Mouse (Mus musculus) forelimb bud, embryonic 11.5 days (tissue): ENCODE results near the gene Fbxo11.
"Not testable (repeated sequence)": the region's sequence is repeated elsewhere in the genome, so short reads cannot be mapped to it uniquely, and the experiment has no call there.

Experiments used
- DNase-seq: peaks from one replicate; pipeline ENCODE4 v3.0.0-alpha.2; 2012; ENCODE audit warnings: low read depth, low spot score

Fbxo11 gene

GRCm38 (mm10) chr17:88067202-88067901, 2.3 kb upstream of the Fbxo11 start:
- DNase-seq: no peak

GRCm38 (mm10) chr17:88066799-88067198, 1.7 kb upstream of the Fbxo11 start:
- DNase-seq: no peak

DNA sequence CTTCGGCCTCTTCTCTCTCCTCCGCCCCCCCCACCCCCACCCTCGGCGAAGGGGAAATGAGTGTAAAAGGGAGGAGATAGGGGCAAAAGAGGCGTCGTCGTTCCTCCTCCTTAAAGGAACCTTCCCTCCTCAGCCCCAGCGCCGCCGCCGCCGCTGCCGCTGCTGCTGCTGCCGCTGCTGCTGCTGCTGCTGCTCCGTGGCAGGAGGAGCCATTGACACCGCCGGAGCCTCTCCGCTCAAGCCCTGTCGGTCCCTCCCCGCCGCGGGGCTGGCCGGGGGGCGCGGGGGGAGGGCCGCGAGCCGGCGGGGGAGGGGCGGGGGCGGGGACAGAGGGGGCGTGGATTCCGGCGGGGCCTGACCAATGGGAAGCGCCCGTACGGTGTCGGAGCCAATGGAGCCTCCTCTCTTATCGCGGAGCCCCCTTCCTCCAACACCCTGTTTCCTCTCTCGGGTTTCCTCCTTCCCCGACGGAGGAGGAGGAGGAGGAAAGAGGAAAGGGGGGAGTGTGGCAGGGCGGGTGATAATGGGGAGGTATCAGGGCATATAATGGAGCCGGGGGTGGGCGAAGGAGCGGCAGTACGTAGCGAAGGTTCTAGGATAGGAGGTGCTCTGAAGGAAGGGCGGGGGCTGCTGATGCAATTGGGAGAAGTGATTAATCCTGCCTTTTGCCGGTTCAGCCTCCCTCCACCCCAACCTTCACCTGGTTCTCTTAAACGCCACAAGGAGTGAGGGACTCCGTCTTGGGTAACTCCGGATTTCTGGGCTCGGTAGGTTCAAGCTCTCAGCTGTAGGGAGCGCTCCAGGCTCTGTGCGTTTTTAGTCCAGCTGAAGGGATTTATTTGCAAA, 933 bp upstream of the Fbxo11 start:
- peak; percentile 94 for DNase-seq

DNA sequence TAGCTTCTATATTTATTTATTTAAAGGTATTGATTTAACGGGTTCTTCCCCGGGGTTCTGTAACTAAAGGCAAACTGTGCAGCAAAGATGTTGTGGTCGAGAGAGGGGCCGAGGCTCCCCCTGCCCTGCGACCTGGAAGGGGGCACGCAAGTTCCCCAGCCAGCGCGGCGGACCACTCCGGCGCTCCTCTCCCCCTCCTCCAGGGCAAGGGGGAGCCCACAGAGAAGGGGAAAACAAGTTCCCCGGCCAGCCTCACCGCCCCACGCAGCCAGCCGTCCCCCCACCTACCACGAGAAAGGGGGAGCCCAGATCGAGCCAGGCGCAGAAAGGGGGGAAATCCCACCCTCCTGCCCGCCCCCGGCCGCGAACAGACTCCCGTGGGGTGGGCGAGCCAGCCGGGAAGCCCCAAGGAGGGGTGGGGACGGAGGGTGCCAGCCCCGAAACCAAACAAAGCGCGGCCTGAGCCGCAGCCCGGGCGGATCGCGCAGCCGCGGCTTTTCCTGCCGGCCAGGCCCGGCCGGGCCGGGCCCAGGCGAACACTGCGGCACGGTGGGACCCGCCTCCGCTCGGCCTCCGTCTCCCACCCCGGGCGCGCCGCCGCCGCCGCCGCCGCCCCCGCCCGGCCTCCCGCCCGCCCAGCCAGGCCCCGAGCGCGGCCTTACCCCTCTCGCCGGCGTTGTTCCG, 602 bp downstream of the Fbxo11 start:
- DNase-seq: peak; percentile 28

DNA sequence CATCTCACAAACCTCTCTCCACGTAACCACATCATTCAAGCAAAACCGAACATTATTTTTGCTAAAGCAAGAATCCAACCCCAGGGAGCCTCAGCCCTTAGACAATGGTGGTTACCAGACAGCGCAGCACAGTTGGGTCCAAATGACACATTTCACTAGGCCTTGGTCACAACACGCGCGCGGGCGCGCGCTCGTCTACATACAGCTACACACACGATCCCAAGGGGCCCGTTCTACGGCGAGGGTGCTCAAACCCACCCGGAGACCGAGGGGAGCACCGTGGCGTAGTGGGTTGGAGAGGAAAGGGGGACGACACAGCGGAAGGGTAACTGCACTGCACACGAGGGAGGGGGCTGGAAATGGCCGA, 1.1 kb downstream of the Fbxo11 start:
- DNase-seq: peak; percentile 57

- no peak for DNase-seq
These were observed 2.1 kb downstream of the Fbxo11 start for GRCm38 (mm10) chr17:88062860-88063580.

DNA sequence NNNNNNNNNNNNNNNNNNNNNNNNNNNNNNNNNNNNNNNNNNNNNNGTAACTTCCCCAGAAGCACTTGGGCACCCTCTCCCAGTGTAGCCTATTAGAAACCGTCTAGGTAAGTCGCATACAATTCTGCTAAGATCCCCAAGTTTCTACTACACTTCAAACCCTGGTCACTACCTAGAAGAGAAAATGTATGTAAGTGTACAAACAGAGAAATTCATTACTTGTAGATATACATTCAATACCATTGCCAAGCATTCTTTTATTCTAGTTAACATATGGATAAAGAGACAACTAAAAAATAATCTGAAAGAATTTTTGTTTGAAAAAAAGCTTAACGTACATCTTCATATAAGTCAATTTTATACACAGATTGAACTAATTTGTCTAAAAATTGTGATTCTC, 3.1 kb downstream of the Fbxo11 start:
- no peak for DNase-seq

DNA sequence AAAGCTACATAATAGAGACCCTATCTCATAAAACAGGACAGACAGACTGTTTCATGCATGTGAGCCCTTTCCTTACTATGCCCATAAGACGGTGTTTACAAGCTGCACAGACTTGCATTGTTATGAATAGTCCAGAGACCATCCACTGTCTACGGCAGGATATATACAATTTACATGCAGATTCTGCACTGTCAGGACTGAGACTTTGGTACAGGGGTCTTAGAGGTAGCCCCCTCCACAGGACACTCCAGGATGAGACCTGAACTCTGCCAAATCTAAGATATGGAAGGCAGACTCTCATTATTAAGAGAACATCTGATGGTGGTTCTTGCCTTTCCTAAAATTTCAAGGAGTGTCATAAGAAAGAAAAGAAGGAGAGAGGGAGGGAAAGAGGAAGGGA, 6.8 kb downstream of the Fbxo11 start:
- no peak for DNase-seq

- no peak for DNase-seq
These were observed 7.2 kb downstream of the Fbxo11 start for GRCm38 (mm10) chr17:88057846-88058245.

- no peak for DNase-seq
These were observed 13.4 kb downstream of the Fbxo11 start for GRCm38 (mm10) chr17:88051679-88052078.

- no peak for DNase-seq
These were observed 14.2 kb downstream of the Fbxo11 start for GRCm38 (mm10) chr17:88050892-88051291.

DNA sequence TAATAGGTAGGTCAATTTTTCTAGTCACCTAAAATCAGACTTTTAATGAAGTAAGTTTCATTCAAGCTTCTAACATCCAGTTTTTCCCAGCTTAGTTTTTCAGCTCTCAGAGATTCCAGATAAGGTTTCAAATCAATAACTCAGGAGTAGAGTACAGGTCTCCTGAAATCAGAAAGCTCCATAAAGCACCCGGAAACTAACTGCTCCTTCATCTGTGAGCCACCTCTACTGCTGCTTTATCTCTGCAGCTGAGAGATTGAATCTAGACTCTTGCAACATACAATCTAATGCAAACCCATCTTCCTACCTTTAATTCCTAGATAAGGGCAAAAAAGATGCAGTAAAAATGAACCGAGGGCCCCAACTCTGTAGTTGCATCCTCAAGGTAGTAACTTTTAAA, 14.8 kb downstream of the Fbxo11 start:
- no peak for DNase-seq

- no peak for DNase-seq
These were observed 22.7 kb downstream of the Fbxo11 start for GRCm38 (mm10) chr17:88042099-88043086.

GRCm38 (mm10) chr17:88040810-88041209, 24.3 kb downstream of the Fbxo11 start:
- no peak for DNase-seq

GRCm38 (mm10) chr17:88034418-88034817, 30.7 kb downstream of the Fbxo11 start:
- no peak for DNase-seq

DNA sequence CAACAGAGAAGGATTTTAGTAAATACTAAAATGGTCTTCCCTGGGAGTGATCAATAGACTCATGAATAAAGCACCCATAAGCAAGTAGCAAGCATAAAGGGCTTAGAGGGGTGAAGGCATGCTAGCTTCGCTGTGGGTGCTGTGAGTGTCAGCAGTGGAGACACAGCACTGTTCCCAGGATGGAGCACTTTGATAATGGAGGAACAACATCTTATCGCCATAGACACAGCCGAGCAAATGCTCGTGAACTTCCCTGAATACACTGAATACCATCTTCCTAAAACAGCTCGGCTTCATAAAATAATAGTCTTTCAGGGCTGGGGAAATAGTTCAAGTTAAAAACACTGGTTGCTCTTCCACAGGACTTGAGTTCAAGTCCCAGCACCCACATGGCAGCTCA, 33.3 kb downstream of the Fbxo11 start:
- no peak for DNase-seq

DNA sequence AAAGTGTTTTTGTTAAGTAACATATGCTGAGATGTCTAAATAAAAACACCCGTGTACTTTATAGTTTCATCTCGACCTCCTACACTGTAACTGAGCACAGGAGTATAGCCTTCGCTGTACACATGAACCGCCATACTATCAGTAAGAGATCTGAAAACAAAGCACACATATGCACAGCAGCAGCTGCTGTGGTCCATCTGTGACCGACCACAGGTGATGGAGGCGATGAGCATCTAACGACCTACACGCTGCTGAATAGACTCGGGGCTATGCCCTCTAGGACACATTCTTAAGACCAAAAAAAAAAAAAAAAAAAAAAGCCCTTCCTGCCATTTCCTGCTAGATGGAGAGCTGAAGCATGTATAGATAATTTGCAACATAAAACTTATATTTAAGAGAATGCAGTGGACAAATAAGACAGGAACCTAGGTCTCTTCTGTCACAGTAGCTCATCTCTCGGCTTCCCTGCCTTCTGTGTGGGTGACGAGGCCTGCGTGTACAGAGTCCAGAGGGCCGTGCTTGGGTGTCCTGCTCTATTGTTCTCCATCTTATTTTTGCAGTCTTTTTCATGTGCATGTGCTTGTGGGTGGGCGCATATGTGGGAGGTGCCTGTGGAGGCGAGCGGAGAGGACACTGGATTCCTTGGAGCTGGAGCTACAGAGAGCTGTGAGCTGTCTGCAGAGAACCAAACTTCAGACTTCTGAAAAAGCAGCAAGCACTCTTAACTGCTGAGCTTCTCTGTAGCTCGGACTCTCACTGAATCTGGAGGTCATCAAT, 35.7 kb downstream of the Fbxo11 start:
- DNase-seq: no peak

GRCm38 (mm10) chr17:88025227-88025626, 39.9 kb downstream of the Fbxo11 start:
- DNase-seq: peak; percentile 36

GRCm38 (mm10) chr17:88023924-88024323, 41.2 kb downstream of the Fbxo11 start:
- DNase-seq: no peak

GRCm38 (mm10) chr17:88016027-88016426, 49.1 kb downstream of the Fbxo11 start:
- not testable (repeated sequence) for DNase-seq
